Mouse (Mus musculus) midbrain, embryonic 14.5 days (tissue): ENCODE measurements around the gene Ccnl1. TPM values are rescaled to one million over a fixed set of nuclear protein-coding genes. Genes with fewer than 3 reads are reported as not detected.
A peak's percentile ranks its signal among the peaks of the same experiment; 100 is the strongest.

ENCODE experiments used
- ATAC-seq: fragments of 200-750 bp; cut with Nextera tagmentation; 2 replicates; pipeline ENCODE4 v1.8.0; 2017; ENCODE audit warnings: moderate number of reproducible peaks, moderate library complexity; ENCODE audit not compliant: low FRiP score, low TSS enrichment
- DNase-seq: peaks from one replicate; pipeline ENCODE4 v3.0.0-alpha.2; 2015
- H3K27ac ChIP-seq: fragments of 300-500 bp; sonication (generic); replicated peaks from 2 replicates; pipeline ENCODE4 v1.5.1; 2014; ENCODE audit warnings: mild to moderate bottlenecking, low read depth, low read length, moderate library complexity
- H3K27me3 ChIP-seq: fragments of 300-500 bp; sonication (generic); 2 replicates; pipeline ENCODE4 v1.6.1; 2014; ENCODE audit warnings: low read length, control low read depth, mixed read lengths; ENCODE audit not compliant: control insufficient read depth, insufficient read depth
- H3K36me3 ChIP-seq: fragments of 300-500 bp; sonication (generic); 2 replicates; pipeline ENCODE4 v1.6.1; 2014; ENCODE audit warnings: low read length, control low read depth; ENCODE audit not compliant: control insufficient read depth, insufficient read depth
- H3K4me1 ChIP-seq: fragments of 300-500 bp; sonication (generic); 2 replicates; pipeline ENCODE4 v1.6.1; 2014; ENCODE audit warnings: mild to moderate bottlenecking, antibody characterized with exemption, low read length, control low read depth; ENCODE audit not compliant: control insufficient read depth, insufficient read depth
- H3K4me2 ChIP-seq: fragments of 300-500 bp; sonication (generic); 2 replicates; pipeline ENCODE4 v1.6.1; 2014; ENCODE audit warnings: mild to moderate bottlenecking, low read length, moderate library complexity
- H3K4me3 ChIP-seq: fragments of 300-500 bp; sonication (generic); replicated peaks from 2 replicates; pipeline ENCODE4 v1.5.1; 2014; ENCODE audit warnings: low read depth, low read length
- H3K9ac ChIP-seq: fragments of 300-500 bp; sonication (generic); replicated peaks from 2 replicates; pipeline ENCODE4 v1.6.1; 2014; ENCODE audit warnings: mild to moderate bottlenecking, low read length, moderate library complexity
- H3K9me3 ChIP-seq: fragments of 300-500 bp; sonication (generic); 2 replicates; pipeline ENCODE4 v1.6.1; 2016; ENCODE audit warnings: low read length, control low read depth, mixed read lengths; ENCODE audit not compliant: control insufficient read depth
- WGBS: fragments of 180-500 bp; shearing (Covaris S2); extraction: QIAGEN DNeasy Blood & Tissue Kit; methylation state at CpG from one replicate; pipeline ENCODE4 v1.1.7; 2014; 5-methylcytosine and 5-hydroxymethylcytosine counted together
- polyA plus RNA-seq: library from polyadenylated mRNA; unstranded; fragments of >200 nt; fragmentation: Nextera tagmentation; extraction: Ambion mirVana; gene quantifications from 2 replicates; pipeline ENCODE4 v1.2.1, GENCODE M21; 2014

Ccnl1 gene
- polyA plus RNA-seq, 1 experiment from 2014 or later: 99.0 TPM

GRCm38 (mm10) chr3:65904711-65905110 lies 53.3 kb downstream of the Ccnl1 start:
- no peak overlapping the region for H3K27ac ChIP-seq
- no peaks in the 10 kb centered on the region for H3K4me1 ChIP-seq
- no peaks in the 10 kb centered on the region for H3K27me3 ChIP-seq
- no peak overlapping the region for H3K9ac ChIP-seq
- H3K4me2 ChIP-seq: no peak overlapping the region
- no peaks in the 10 kb centered on the region for H3K9me3 ChIP-seq
- no peak for DNase-seq
- H3K4me3 ChIP-seq: no peak overlapping the region
- no peaks in the 10 kb centered on the region for H3K36me3 ChIP-seq
- ATAC-seq: no peak
- WGBS: 22% methylated on average over 6 of the region's 6 CpGs

DNA sequence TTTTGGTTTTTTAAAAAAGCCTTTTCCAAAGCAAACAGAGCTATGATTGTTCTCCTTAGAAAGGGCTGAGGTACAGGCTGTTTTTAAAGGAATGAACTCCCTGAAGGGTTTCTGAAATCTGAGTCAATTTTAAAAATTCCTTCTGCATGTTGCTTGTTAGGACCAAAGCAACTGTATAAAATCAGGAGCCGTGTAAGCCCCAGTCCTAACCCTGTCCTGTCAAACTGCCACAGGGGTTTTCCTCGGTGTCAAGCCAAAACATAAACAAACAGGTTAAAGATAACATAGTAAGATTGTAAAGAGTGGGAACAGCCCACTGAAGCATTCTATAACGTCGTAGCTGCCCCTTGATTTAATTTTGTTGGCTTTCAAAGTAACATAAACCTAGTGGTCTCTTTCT lies 53.9 kb downstream of the Ccnl1 start:
- WGBS: 30% methylated on average over 4 of the region's 4 CpGs
- ATAC-seq: no peak

GRCm38 (mm10) chr3:65898598-65899278 lies 59.3 kb downstream of the Ccnl1 start:
- DNase-seq: peak; percentile 61
- Histone ChIP-seq H3K36me3 (no peaks in the 10 kb centered on the region), H3K9ac (no peak overlapping the region), H3K4me1 (peaks cover 9% of the 10 kb centered on the region), H3K4me3 (no peak overlapping the region), H3K9me3 (no peaks in the 10 kb centered on the region), H3K27me3 (no peaks in the 10 kb centered on the region), H3K4me2 (no peak overlapping the region), H3K27ac (0 out of 2 replicates have a peak overlapping the region, but pooled peaks have one; percentile 32)
- ATAC-seq: peak; percentile 34; the same call in 1 of the 2 replicates
- 38% methylated on average over 8 of the region's 8 CpGs for WGBS

More for the DNA sequence above, 53.9 kb downstream of the Ccnl1 start:
- Histone ChIP-seq H3K4me1 (no peaks in the 10 kb centered on the region), H3K4me3 (no peak overlapping the region), H3K4me2 (no peak overlapping the region), H3K27me3 (no peaks in the 10 kb centered on the region), H3K9me3 (no peaks in the 10 kb centered on the region), H3K27ac (no peak overlapping the region), H3K9ac (no peak overlapping the region), H3K36me3 (no peaks in the 10 kb centered on the region)
- DNase-seq: no peak

- Histone ChIP-seq H3K27me3 (no peaks in the 10 kb centered on the region), H3K4me1 (peaks cover 9% of the 10 kb centered on the region), H3K9me3 (no peaks in the 10 kb centered on the region), H3K4me3 (no peak overlapping the region), H3K4me2 (no peak overlapping the region), H3K9ac (no peak overlapping the region), H3K36me3 (no peaks in the 10 kb centered on the region), H3K27ac (no peak overlapping the region)
- WGBS: 90% methylated on average over 3 of the region's 3 CpGs
- ATAC-seq (no peak), DNase-seq (no peak)
Observed at GRCm38 (mm10) chr3:65897233-65897993, 60.6 kb downstream of the Ccnl1 start.
